Mouse (Mus musculus) gastrocnemius, postnatal 4 days (tissue): ENCODE data around the gene Thbs4. TPM values are rescaled to one million over a fixed set of nuclear protein-coding genes. Genes with fewer than 3 reads are reported as not detected.

Experiments used
- DNase-seq, 2 experiments: peaks; one replicate each; pipeline ENCODE4 v3.0.0; 2021 to 2022; ENCODE audit warnings: low spot score in 2 of 2, mixed read lengths in 2 of 2
- total RNA-seq, 2 experiments: library from RNA; stranded (reverse); gene quantifications; 2 replicates each; pipeline ENCODE4 v1.2.3; 2021

The Thbs4 gene
- total RNA-seq, 2 experiments from 2014 or later = 151 to 191 TPM

DNA sequence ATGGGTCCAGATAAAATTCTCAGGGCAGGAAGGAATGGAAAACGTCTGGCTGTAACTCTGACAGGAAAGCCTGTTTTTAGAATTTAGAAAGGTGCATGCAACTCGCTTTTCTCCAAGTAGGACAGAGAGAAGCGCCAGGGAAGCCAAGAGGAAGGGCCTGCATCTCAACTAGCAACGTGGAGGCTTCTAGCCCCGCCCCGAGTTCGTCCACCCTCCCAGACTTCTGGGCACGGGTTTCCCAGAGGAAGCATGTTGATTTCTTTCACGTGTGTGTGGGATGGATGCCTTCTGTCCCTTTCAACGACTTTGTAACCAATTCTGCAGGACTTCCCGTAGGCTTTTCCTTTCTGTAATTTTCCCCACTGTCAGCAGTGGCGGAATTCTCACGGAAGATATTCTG, 64.8 kb downstream of the Thbs4 start:
- DNase-seq = peak in 1 of 2 experiments; percentile 59

DNA sequence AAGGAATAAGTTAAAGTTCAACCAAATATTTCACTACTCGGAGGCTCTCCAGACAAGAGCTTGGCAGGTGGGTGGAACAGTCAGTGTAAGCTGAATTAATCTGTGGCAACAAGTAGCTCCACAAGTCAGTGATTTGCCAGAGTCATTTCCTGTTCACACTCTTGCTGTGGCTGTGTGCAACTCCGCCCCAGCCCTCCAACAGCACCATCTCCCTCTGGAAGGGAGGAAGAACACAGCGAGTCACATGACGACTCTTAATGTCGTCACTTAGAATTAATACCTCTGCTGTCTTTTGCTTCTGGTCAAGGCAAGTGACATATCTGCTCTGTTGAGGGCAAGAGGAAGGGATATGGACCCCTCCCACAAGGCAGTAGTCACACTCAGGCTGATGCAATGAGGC, 72.2 kb downstream of the Thbs4 start:
- DNase-seq = no peak

DNA sequence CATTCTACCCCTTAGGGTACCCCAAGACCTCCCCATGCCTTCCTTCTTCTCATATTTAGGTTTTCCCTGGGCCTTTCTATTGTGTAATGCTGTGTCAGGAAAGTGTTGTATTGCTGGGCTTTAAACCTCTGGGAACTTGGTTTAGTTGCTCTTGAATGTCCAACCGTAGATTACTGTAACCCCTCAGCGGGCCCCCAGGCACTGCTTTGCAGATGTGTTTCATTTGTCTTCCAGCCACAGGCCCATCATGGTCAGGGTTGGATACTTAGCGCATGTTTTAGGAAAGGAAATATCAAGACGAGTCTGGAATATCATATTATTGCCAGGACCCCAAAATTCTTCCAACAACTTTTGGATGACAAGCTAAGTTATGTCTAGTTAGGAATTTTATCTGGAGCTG, 73.6 kb downstream of the Thbs4 start:
- peak in 1 of 2 experiments; percentile 53 for DNase-seq

DNA sequence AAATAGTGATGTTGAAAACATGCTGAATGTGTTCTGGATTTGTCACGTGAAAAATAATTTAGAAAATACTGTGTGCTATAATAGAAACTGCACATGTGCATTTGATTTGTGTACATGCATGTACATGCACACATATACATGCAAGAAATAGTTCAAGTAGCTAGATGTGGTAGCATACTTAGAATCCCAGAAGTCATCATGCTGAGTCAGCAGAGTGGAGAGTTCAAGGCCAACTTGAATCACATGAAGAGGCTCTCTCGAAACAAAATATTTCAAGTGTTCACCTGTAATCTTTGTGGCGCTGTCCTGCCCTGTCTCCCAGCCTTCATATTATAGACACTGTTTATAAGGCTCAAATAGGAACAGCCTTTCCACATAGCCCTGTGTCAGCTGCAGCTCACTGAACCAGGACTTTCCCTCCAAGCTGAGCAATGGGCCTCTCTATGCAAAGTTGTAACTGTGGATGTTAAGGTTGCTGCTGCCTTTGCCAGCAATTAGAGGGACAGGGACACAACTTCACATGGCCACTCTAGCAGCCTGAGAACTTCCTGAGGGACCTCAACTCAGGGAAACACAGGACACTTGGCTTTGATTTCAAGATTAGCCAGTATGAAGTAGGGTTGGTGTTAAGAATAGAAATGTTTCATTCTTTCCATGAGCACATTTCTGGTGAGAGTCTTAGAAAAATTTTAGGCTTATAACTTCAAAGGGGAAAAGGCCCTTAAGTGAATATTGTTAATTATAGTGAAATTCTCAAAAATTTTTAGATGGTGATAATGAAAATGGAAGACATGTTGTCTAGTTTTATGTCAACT, 76.6 kb downstream of the Thbs4 start:
- no peak for DNase-seq

DNA sequence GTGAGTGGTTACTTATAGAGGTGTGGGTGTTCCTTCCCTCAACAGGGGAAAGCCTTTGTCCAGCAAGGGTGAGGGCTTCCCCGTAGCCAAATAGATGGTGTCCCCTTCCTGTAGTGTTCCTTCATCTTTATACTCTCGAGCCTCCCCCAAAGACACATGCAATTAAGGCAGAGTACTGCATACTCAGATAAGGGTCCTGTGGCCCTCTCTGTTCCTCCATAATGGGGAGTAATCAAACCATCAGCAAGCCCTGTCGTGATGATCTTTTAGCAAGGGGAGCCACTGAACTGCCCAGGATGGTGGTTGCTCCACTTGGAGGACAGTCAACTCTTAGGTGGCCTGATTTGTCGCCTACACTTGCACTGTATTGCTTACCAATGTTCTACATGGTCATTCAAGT, 82.0 kb downstream of the Thbs4 start:
- DNase-seq = no peak

DNA sequence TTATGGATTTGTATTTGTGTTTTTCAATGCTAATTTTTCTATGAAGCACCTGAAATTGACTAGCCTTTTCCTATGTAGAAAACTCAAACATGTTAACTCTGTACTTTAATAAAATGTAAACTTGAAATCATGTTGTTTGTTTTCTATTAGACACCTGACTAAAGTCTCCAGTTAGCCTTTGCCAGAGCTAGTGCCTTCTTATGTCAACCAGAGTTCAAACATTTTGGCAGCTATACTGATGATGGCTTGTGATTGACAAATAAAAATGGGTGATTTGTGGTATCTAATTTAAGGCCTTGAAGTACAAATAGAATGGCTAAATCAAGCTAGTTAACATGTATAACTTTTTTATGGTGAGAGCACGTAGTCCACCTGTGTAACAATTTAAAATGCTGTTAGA, 82.8 kb downstream of the Thbs4 start:
- no peak for DNase-seq

DNA sequence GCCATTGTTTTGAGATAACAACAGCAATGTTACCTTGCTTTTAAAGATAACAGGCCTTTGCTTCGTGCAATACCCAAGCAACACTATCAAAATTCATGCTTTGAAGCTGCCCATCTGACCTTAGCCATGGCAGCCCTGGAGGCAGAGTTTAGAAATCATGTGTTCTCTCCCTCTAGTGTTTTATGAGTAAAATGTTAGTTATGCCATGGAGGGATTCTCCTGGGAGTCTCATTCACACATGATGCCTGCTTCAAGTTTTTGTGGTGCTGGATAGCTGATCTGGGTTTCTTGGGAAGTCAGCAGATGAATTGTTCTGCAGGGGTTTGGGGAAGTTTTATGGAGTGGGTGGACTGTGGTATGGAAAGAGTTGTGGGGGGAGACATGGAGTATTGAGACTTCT, 84.3 kb downstream of the Thbs4 start:
- no peak for DNase-seq

DNA sequence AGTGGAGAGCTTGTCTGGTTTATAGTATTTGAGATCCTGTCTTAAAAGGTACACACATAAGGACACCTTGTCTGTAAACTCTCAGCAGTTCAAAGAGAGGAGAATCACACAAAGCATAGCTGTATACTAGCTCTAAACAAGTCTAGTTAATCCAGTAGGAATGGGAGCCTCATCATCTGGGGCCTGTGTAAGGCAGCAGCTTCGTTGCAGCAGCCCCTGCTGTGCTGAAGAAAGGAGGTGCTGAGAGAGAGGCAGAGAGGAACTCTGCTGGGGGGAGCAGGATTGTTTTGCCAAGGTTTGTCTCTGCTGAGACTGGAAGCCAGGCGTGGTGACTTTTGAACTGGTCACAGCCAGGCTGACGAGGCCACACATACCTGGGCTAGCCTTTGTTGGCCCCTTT, 85.1 kb downstream of the Thbs4 start:
- no peak for DNase-seq

DNA sequence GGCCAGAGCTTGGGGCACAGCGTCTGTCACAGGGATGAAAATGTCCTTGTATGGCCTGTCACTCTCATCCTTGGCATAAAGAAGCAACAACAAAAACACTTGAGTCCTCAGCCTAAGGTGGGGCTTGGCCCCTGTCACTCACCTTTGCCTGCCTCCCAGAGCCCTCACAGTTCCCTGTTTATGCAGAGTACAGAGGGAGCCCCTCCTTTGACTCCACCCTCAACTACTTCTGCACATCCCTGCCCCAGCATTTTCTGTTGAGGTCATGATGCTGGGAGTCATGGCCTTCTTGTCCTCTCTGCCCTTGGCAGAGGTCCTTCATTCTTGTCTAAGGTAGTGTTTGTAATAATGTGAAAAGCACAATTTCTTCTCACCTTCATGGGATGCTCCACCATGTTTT, 86.2 kb downstream of the Thbs4 start:
- DNase-seq = no peak

DNA sequence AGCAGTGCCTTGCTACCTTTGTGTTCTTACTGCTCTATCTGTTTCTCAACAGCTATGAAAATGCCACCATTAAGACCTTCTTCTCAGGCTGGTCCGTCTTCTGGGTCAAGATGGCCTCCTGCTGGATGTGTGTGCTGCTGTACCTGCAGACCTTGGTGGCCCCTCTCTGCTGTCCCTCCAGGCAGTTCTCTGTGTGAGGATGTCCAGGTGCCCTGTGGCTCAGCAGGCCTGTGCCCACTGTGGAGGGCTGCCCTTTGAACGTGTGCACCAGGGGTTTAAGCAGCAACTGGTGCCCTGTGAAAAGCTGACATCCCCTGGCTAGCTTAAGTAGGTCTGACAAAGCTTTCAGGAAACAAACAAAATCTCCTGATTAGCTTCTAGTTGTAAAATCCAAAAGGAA, 86.7 kb downstream of the Thbs4 start:
- DNase-seq = no peak

DNA sequence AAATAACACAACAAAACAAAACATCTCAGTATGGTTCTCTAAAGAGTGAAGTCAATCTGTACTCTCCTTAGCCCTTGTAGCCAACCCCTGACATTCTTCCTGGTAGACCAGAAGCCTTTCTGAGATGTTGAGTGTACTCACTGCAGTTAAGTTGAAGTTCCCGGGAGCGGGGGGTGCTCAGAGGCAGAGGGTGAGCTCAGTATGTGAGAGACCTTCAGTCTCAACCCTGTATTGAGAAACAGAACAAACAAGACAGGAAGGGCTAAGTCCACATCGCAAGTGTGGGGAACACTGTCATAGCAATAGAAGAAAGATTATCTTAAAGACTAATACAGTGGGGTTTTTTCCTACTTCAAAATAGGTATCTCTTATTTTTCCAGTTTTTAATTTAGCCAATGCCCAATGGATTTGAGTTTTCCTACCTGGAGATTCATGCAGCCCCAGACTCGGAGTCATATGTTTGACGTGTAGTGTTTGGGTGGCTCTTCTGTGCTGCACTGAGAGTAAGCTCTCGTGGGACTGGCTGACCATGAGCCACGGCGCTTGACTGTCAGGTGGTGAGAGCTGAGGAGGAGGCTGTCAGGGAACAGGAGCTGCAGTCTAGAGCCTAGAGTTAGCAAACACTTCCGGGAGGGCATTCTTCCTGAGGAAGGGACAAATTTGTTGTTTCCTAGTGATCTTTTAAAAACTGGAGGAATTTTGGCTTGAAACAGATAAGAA, 88.1 kb downstream of the Thbs4 start:
- DNase-seq = no peak

DNA sequence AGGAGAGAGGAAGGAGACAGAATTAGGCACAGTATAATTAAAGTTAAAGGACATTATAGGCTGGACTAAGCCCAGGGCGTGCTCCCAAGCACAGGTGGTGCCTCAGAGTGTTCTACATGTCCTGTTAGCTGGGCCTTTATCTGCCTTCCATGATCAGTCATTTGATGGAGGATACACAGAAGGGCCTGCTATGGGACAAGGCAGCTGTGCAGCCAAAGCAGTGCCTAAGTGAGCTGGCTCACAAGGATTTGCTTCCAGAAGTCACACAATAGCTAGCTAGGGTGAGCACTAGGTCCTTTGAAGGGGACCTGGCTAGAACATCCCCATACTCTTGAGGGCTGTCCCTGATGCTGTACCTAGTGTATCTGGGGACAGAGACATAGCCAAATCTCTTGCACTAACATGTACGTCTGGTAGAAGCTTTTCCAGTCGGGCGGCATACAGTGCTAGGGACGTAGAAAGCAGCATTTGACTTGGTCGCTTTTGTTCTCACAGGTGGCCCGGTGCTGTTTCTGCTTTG, 89.5 kb downstream of the Thbs4 start:
- DNase-seq = no peak

DNA sequence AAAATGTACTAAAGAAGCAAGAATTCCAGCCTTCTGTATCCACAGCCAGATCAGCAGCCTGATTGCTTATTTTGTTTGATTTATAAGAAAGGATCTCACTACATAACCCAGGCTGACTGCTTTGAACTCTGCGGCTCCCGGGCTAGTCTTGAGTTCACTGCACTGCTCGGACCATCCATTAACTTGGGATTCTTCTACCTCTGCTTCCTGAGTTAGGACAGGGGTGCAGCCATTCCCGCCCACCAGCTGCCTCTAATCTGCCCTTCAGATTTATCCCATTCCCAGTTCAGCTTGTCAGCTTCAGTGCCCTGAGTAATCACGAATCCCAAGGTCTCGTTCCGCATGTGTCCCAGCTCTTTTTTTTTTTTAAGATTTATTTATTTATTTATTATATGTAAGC, 90.4 kb downstream of the Thbs4 start:
- DNase-seq = no peak

DNA sequence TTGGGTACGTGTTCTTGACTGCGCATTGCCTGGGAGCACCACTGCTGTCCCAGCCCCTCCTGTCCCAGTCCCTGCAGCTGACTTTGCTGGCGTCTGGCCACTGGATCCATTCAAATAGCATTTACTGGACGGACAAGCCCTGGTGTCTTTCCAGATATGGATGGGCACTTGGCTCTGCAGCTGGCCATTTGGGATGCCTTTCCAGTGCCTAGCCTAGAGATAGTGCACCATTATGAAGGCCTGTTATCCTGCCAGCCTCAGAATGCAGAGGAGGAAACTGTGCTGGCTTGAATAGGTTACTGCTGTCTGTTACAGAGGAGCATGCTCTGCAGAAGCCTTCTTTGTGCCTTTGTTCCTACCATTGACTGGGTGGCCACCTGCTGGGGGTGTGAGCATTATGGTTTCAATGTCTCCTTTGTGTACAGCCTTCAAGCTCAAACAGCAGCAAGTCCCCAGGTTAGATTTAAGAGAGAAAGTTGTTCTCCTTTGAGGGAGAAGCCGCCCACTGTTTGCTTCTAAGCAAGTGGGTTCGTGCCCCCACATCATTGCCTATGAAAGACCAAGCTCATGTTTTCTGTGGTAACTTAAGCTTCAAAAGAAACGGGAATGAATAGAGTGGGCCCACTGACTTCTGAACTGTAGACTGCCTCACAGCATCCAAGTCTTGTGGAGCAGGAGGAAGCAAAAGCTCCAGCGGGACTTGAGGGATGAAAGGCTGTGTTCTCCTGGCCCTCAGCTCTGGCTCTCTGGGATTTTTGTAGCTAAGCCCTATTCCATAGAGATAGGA, 91.2 kb downstream of the Thbs4 start:
- peak; percentile 32 to 76 for DNase-seq

DNA sequence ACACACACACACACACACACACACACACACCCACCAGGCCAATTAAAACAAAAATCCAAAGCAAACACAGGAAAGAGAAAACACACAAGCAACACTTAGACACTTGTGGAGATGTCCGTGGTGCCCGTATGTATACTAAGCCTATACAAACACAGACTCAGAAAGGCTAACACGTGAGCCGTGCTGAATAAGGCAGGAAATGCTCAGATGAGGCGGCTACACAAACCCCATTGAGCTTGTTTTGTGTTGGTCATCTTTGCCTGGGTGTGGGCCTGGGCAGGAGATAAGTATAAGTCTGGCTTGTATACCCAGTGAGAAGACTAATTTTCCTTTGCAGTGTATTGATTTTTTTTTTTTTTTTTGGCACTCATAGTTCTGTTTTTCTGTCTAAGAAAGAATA, 92.6 kb downstream of the Thbs4 start:
- no peak for DNase-seq

Other genes with a start within 250 kb of the Thbs4 start
- not detected for gene Spz1, start 218.6 kb downstream of the Thbs4 start, total RNA-seq
- 10 to 100 TPM; 35.8 to 37.7 TPM for gene Serinc5, start 183.7 kb downstream of the Thbs4 start, total RNA-seq
- 10 to 100 TPM; 13.7 to 14.9 TPM for gene Mtx3, start 49.9 kb upstream of the Thbs4 start, total RNA-seq